Mouse (Mus musculus) left cerebral cortex, postnatal 14 days (tissue): Measurements from ENCODE around the gene Txn2. TPM values are rescaled to one million over a fixed set of nuclear protein-coding genes. Genes with fewer than 3 reads are reported as not detected.

Experiments used
- DNase-seq, 2 experiments: peaks; one replicate each; pipeline ENCODE4 v3.0.0; 2021 to 2022; ENCODE audit warnings: low spot score in 2 of 2, mixed read lengths in 1 of 2
- intact Hi-C: fragments of 180-260 bp; cut with DNase I; formaldehyde crosslinking; loops from one replicate; pipeline ENCODE4 v1.15.1; 2025
- total RNA-seq, 2 experiments: library from RNA; stranded (reverse); gene quantifications; 2 replicates each; pipeline ENCODE4 v1.2.3; 2021

Gene Txn2
- total RNA-seq, 2 experiments from 2014 or later: 121 to 124 TPM

- DNase-seq: no peak
- intact Hi-C loops: no loop called here
These were observed 9.7 kb upstream of the Txn2 start for GRCm38 (mm10) chr15:77938516-77938915.

GRCm38 (mm10) chr15:77935673-77936375 lies 7.0 kb upstream of the Txn2 start:
- intact Hi-C loops: no loop called here
- peak; percentile 63 to 69 for DNase-seq

GRCm38 (mm10) chr15:77934968-77935367 lies 6.2 kb upstream of the Txn2 start:
- intact Hi-C loops: loop anchor here (5.0 kb wide), 1 partner anchor 37 kb away; the partner anchor contains the start of gene Eif3d
- no peak for DNase-seq

- intact Hi-C loops: loop anchor here (5.0 kb wide), 1 partner anchor 38 kb away; the partner anchor contains the start of gene Eif3d
- DNase-seq: no peak
These were observed 5.5 kb upstream of the Txn2 start for GRCm38 (mm10) chr15:77934326-77934725.

GRCm38 (mm10) chr15:77933770-77934169 lies 5.0 kb upstream of the Txn2 start:
- intact Hi-C loops: loop anchor here (5.0 kb wide), 1 partner anchor 39 kb away; the partner anchor contains the start of gene Eif3d
- peak; percentile 99 to 100 for DNase-seq

GRCm38 (mm10) chr15:77933222-77933621 lies 4.4 kb upstream of the Txn2 start:
- intact Hi-C loops: loop anchor here (5.0 kb wide), 1 partner anchor 39 kb away; the partner anchor contains the start of gene Eif3d
- no peak for DNase-seq

GRCm38 (mm10) chr15:77931689-77932016 lies 2.8 kb upstream of the Txn2 start:
- intact Hi-C loops: loop anchor here (5.0 kb wide), 1 partner anchor 41 kb away; the partner anchor contains the start of gene Eif3d
- DNase-seq: no peak

- DNase-seq: no peak
- intact Hi-C loops: loop anchor here (5.0 kb wide), 1 partner anchor 41 kb away; the partner anchor contains the start of gene Eif3d
These were observed 2.3 kb upstream of the Txn2 start for GRCm38 (mm10) chr15:77930986-77931688.

GRCm38 (mm10) chr15:77929804-77930203 lies 998 bp upstream of the Txn2 start:
- intact Hi-C loops: loop anchor here (5.0 kb wide), 1 partner anchor 42 kb away; the partner anchor contains the start of gene Eif3d
- no peak for DNase-seq

GRCm38 (mm10) chr15:77928091-77928490 lies 715 bp downstream of the Txn2 start:
- DNase-seq: no peak
- intact Hi-C loops: no loop called here

GRCm38 (mm10) chr15:77926921-77927320 lies 1.9 kb downstream of the Txn2 start:
- intact Hi-C loops: no loop called here

GRCm38 (mm10) chr15:77925195-77925594 lies 3.6 kb downstream of the Txn2 start:
- no peak for DNase-seq
- intact Hi-C loops: no loop called here

More at GRCm38 (mm10) chr15:77926921-77927320, 1.9 kb downstream of the Txn2 start:
- no peak for DNase-seq

GRCm38 (mm10) chr15:77923267-77924035 lies 5.4 kb downstream of the Txn2 start:
- no peak for DNase-seq

GRCm38 (mm10) chr15:77922710-77923109 lies 6.1 kb downstream of the Txn2 start:
- DNase-seq: no peak
- intact Hi-C loops: no loop called here

More at GRCm38 (mm10) chr15:77923267-77924035, 5.4 kb downstream of the Txn2 start:
- intact Hi-C loops: no loop called here

- no peak for DNase-seq
- intact Hi-C loops: no loop called here
These were observed 7.2 kb downstream of the Txn2 start for GRCm38 (mm10) chr15:77921636-77922035.

GRCm38 (mm10) chr15:77920511-77921462 lies 8.0 kb downstream of the Txn2 start:
- intact Hi-C loops: no loop called here
- DNase-seq: no peak

- intact Hi-C loops: loop anchor here (5.0 kb wide), 2 partner anchors 82 to 137 kb away; no protein-coding TSS in a partner anchor
- no peak for DNase-seq
These were observed 9.4 kb downstream of the Txn2 start for GRCm38 (mm10) chr15:77919441-77919840.

GRCm38 (mm10) chr15:77916851-77917544 lies 11.8 kb downstream of the Txn2 start:
- intact Hi-C loops: loop anchor here (5.0 kb wide), 2 partner anchors 80 to 135 kb away; no protein-coding TSS in a partner anchor
- peak; percentile 95 to 98 for DNase-seq
